Mouse (Mus musculus) cerebellum, postnatal 36 days (tissue): ENCODE measurements at regions not wholly inside any gene's neighbourhood (a gene's known extent, or its start where the extent isn't known, plus 50 kb on each side); places are given as distances from the start of the nearest gene placed in this dataset.
A peak's percentile ranks its signal among the peaks of the same experiment; 100 is the strongest.

ENCODE experiments used
- DNase-seq, 2 experiments: peaks; one replicate each; pipeline ENCODE4 v3.0.0; 2021 to 2022; ENCODE audit warnings: mixed read lengths in 2 of 2

DNA sequence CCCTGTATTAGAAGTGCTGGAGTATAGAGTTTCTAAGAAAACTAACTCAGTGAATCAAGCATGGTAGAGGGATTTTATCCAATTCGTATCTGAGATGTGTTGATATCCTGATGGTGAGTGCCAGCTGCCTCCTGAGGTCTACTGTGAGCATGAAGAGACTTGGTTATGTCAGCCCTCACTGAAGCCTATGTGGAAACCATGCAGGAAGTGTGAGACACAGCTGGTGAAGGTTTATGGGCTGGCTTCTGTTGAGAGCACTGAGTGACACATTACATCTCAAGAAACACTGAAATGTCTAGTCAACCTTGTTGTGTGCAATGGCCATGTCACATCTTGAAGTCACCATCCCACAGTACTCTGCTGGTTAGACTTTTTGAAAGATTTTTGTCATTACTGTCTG is 104.6 kb downstream of the Psmg1 start:
- no peak for DNase-seq

DNA sequence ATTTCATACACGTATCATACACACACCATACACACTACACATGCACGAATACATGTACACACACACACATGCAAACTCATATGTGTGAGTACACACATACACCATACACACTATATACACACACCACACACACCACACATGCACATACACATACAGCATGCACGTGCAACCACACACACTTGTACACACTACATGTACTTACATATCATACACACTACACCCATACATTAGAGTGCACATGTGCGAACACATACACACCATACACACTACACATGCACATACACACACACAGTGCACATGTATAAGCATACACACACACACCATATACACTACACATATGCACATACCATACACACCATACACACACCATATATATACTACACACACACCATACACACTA is 117.5 kb downstream of the Psmg1 start:
- DNase-seq: no peak

DNA sequence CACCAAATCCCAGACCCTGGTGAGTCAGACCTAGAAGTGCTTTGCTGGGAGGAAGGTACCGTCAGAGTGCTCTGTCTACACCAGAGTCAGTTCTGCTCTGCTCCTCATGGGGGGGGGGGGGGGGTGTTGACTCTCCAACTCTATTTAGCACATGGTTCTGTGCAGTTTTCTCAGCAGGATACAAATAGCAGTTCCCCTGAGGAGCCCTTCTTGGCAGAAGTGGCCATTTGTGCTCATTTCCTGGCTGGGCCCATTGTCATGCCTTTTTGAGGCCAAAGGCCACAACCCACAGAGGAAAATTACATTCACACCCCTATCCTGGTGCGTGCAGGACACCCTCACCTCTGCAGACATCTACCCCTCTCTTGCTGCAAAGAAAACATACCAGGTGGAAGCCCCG is 118.3 kb downstream of the Psmg1 start:
- DNase-seq: no peak

DNA sequence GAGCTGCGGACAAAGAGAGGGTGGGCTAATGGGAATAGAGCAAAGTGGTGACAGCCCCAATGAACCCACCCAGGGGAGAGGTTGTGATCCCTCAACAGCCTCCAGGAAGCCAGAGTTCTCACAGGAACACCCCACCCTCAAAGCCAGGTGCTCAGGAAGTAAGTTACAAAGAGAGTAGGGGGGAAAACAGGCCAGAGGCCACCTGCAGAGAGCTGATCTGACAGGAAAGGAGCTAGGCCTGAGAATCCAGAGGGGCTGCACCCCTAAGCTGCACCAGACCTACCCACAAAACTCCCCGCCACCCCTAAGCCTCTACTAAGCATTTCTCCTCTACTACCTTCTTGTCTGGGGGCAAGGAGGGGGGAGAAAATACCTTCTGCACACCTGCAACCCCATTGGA is 120.5 kb downstream of the Psmg1 start:
- no peak for DNase-seq

- no peak for DNase-seq
These were observed 121.3 kb downstream of the Psmg1 start for GRCm38 (mm10) chr16:95869501-95869900.

DNA sequence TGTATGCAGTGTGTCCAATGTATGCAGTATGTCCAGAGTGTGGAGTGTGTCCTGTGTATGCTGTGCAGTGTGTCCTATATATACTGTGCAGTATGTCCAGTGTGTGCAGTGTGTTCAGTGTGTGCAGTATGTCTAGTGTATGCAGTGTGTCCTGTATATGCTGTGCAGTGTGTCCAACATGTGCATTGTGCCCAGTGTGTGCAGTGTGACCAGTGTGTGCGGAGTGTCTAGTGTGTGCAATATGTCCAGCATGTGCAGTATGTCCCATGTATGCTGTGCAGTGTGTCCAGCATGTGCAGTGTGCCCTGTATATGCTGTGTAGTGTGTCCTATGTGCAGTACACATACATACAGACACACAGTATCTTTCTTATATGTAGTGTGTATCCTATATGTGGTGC is 121.9 kb downstream of the Psmg1 start:
- no peak for DNase-seq

DNA sequence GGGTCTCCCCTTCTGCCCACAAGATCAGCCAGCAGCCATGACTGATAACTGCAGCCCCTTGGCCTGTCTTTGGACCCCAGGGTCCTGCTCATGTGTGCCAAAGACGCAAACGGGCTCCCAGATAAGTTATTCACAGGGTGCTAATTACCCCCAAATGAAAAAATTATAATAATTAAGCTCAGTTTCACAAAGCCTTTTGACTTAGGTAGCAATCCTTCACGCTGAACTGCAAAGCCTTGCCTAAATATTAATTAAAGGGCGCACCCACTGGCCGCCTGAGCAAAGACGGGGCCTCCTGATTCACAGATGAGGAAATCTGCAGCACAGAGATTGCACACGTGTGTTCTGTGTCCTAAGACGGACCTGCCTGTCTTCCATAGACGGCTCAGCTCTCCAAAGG is 123.2 kb downstream of the Psmg1 start:
- DNase-seq: no peak

GRCm38 (mm10) chr16:95866866-95867420 is 123.8 kb downstream of the Psmg1 start:
- no peak for DNase-seq

- no peak for DNase-seq
These were observed 125.2 kb downstream of the Psmg1 start for GRCm38 (mm10) chr16:95865603-95866002.

DNA sequence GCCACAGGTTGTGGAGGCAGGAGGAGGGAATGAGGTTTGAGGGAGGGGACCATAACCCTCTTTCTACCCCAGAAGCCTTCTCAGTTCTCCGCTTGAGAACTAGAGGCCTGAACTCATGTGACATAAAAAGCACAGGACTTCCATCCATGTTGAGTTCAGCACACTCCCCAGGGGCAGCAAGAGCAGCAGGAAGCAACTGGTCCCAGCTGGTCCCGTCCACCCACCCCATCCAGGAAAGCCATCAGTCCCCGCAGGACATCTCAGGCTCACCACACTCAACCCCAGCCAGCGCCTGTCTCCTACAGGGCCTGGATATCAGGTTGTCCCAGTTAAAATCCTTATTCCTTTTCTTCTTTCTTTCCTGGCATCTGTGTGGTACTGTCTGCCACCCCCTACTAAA is 126.1 kb downstream of the Psmg1 start:
- no peak for DNase-seq

- no peak for DNase-seq
These were observed 126.7 kb downstream of the Psmg1 start for GRCm38 (mm10) chr16:95864106-95864505.

DNA sequence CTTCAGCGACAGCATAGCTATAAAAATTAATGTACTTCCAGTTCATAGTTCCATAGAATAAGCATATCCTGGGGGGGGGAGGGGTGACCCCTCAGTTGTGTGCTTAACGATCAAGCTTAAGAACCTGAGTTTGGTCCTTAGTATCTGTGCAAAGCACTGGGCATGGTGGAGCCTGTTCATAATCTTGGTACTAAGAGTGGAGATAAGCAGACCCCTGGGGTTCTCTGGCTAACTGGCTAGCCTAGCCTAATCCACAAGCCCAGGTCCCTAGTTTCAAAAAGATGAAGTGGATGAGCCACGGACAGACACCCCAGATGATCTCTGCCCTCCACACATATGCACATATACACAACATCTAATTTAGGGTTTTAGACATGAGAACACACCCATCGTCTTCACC is 127.2 kb downstream of the Psmg1 start:
- DNase-seq: no peak

- DNase-seq: no peak
These were observed 128.1 kb downstream of the Psmg1 start for GRCm38 (mm10) chr16:95862621-95863020.

- no peak for DNase-seq
These were observed 129.5 kb downstream of the Psmg1 start for GRCm38 (mm10) chr16:95861231-95861690.

- DNase-seq: no peak
These were observed 129.9 kb downstream of the Psmg1 start for GRCm38 (mm10) chr16:95860810-95861209.

DNA sequence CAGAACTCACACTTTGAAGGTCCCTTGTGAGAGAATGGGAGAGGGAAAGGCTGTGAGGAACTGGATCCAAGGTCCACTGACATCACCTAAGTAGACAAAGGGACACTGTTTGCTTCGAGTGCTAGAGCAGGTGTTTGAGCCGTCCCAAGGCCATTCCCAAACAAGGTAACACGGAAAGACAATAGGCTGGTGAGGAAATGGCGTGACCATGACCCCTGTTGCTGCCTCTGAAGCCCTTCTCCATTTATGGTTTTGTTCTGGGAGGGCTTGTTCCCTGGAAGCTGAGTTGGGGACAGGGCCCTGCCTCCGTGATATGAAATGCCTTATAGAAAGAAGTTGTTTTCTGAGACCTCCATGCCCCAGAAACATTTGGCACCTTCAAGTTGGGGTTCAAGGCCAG is 130.6 kb downstream of the Psmg1 start:
- no peak for DNase-seq

DNA sequence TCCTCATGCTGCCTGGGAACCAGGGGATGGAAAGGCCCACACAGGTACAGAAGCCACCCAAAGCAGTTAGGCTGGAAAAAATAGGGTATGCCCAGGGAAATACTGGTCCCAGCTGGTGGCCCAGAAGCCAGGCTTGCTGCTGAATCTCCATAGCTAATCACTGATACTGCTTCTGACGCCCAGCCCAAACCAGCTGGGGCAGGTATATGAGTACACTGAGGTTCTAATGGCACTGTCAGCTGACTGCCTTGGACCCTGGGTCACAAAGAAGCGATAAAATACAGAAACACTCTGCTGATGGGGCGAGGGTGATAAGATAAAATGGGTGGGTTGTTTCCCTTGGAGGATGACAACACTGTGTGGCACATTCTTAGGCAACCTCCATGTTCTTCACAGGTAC is 133.4 kb downstream of the Psmg1 start:
- no peak for DNase-seq

GRCm38 (mm10) chr16:95855230-95855629 is 135.5 kb downstream of the Psmg1 start:
- no peak for DNase-seq

GRCm38 (mm10) chr16:95851907-95852306 is 138.9 kb downstream of the Psmg1 start:
- DNase-seq: no peak

DNA sequence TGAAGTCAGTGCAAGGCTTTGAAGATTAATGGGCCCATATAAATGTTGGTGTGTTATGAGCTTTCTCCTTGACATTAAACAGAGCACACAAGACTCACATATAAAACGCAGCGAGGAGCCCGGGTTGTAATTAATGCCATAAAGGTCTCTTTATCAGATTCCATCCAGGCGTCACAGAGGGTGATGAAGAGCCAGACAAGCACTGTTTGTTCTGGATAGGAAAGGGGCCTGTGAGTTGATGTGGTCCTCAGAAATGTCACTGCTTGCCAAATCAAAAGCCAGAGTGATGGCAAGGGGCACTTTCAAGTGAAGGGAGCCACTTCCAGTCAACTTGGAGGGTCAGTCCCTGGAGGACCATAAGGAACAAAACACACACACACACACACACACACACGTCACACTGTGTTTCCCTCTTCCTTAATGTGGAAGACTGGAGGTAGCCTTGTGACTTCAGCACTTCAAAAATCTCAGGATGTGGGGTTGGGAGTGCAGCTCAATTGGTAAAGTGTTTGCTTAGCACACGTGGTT is 142.1 kb downstream of the Psmg1 start:
- DNase-seq: no peak

DNA sequence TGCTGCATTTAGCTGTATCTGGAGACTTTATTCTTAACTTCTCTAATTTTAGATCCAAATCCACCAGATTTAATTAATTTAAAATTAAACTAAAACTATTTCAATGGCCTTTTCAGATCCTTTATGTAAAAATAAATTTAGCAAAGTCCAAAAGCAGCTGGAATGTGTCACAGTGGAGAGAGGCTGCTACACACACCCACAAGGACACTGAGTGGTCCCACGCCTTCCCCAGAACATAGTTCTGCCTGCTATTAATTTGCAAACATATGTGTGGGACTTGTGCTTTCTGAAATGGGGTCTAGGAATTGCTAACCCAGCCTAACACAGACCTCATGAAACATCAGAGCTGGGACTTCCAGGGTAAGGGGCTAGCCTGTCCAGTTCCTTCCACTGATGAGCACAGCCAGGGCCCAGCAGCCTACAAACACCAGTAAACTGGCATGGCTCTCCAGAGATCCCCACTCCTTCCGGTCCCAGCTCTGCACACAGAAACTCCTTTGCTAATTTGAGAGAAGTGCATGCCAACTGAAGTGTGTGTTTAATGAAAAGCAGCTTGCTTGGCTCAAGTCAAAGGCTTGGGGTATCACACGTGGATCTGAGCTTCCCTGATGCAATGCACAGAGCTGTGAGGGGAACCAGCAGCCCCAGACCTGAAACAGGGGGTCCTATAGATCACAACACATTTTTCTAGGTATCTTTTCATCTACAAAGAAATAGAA is 142.8 kb downstream of the Psmg1 start:
- no peak for DNase-seq

GRCm38 (mm10) chr16:95845323-95845860 is 143.5 kb downstream of the Ets2 start:
- DNase-seq: no peak

- DNase-seq: peak; percentile 47 to 51
These were observed 142.8 kb downstream of the Ets2 start for GRCm38 (mm10) chr16:95844691-95845090.

DNA sequence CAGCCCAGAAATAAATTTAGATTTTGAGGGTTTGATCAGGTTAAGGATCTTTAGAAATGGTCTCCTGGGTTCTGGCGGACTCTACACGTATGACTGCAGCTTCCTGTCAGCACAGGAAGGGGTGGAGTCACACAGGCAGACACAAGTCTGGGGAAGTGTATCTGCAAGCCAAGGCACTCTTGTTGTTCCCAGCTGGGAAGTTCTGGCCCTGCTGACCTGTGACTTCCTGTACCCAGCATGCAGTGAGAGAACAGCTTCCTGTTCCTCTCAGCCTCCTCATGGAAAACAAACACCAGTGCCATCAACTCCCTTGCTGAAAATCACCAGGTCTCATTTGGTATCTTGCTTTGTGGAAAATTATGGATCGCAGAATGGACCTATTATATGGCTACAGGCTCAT is 140.9 kb downstream of the Ets2 start:
- DNase-seq: no peak
